Mouse (Mus musculus) neural tube, embryonic 11.5 days (tissue): ENCODE data around the gene P2rx7. TPM values are rescaled to one million over a fixed set of nuclear protein-coding genes. Genes with fewer than 3 reads are reported as not detected.

Experiments
- ATAC-seq: fragments of 200-750 bp; cut with Nextera tagmentation; 2 replicates; pipeline ENCODE4 v1.8.0; 2017; ENCODE audit warnings: moderate number of reproducible peaks, mild to moderate bottlenecking, moderate TSS enrichment, moderate library complexity; ENCODE audit not compliant: insufficient read depth, low FRiP score, low TSS enrichment
- DNase-seq: peaks from one replicate; pipeline ENCODE4 v3.0.0-alpha.2; 2015; ENCODE audit warnings: low spot score
- H3K27ac ChIP-seq: fragments of 300-500 bp; sonication (generic); 2 replicates; pipeline ENCODE4 v1.5.1; 2014; ENCODE audit warnings: low read depth, mild to moderate bottlenecking, low read length
- H3K27me3 ChIP-seq: fragments of 300-500 bp; sonication (generic); 2 replicates; pipeline ENCODE4 v1.6.1; 2014; ENCODE audit warnings: mild to moderate bottlenecking, low read length, mixed read lengths; ENCODE audit not compliant: control insufficient read depth, insufficient read depth
- H3K36me3 ChIP-seq: fragments of 300-500 bp; sonication (generic); 2 replicates; pipeline ENCODE4 v1.6.1; 2014; ENCODE audit warnings: mild to moderate bottlenecking, low read length, moderate library complexity, mixed read lengths; ENCODE audit not compliant: control insufficient read depth, insufficient read depth
- H3K4me1 ChIP-seq: fragments of 300-500 bp; sonication (generic); 2 replicates; pipeline ENCODE4 v1.6.1; 2014; ENCODE audit warnings: low read length, mixed read lengths; ENCODE audit not compliant: control insufficient read depth, insufficient read depth
- H3K4me2 ChIP-seq: fragments of 300-500 bp; sonication (generic); 2 replicates; pipeline ENCODE4 v1.6.1; 2014; ENCODE audit warnings: low read depth, mild to moderate bottlenecking, moderate library complexity
- H3K4me3 ChIP-seq: fragments of 300-500 bp; sonication (generic); 2 replicates; pipeline ENCODE4 v1.5.1; 2014; ENCODE audit warnings: low read depth, low read length
- H3K9ac ChIP-seq: fragments of 300-500 bp; sonication (generic); 2 replicates; pipeline ENCODE4 v1.6.1; 2014; ENCODE audit warnings: mild to moderate bottlenecking, low read length
- H3K9me3 ChIP-seq: fragments of 300-500 bp; sonication (generic); 2 replicates; pipeline ENCODE4 v1.6.1; 2016; ENCODE audit warnings: low read length; ENCODE audit not compliant: control insufficient read depth
- WGBS: fragments of 180-500 bp; shearing (Covaris S2); extraction: QIAGEN DNeasy Blood & Tissue Kit; methylation state at CpG from one replicate; pipeline ENCODE4 v1.1.7; 2014; 5-methylcytosine and 5-hydroxymethylcytosine counted together
- polyA plus RNA-seq: library from polyadenylated mRNA; unstranded; fragments of >200 nt; fragmentation: Nextera tagmentation; extraction: Ambion mirVana; gene quantifications from 2 replicates; pipeline ENCODE4 v1.2.1, GENCODE M21; 2014

The P2rx7 gene
- polyA plus RNA-seq, 1 experiment from 2014 or later, result 1.6 TPM

DNA sequence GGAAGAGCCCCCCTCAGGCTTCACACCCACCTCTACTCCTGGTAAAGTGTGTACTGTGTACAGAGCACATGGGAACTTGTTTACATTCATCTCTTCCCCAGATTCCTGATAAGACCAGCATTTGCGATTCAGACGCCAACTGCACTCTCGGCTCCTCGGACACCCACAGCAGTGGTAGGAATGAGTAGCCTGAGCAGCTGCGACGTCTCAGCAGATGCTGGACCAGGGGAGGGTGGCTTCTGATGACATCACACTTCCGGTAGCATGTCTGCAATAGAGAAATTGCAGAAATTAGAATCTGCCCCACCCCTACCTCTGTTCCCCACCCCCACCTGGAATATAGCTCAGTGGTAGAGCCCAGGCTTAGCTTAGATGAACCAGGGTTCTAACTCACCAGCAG is 74.7 kb downstream of the P2rx7 start:
- H3K9ac ChIP-seq, result no peak overlapping the region
- no peaks in the 10 kb centered on the region for H3K9me3 ChIP-seq
- H3K4me1 ChIP-seq, result no peaks in the 10 kb centered on the region
- H3K4me2 ChIP-seq, result no peak overlapping the region
- DNase-seq (no peak), ATAC-seq (no peak)
- H3K27me3 ChIP-seq, result no peaks in the 10 kb centered on the region
- 89% methylated on average over 7 of the region's 7 CpGs for WGBS
- no peaks in the 10 kb centered on the region for H3K36me3 ChIP-seq
- no peak overlapping the region for H3K4me3 ChIP-seq
- H3K27ac ChIP-seq, result no peak overlapping the region

DNA sequence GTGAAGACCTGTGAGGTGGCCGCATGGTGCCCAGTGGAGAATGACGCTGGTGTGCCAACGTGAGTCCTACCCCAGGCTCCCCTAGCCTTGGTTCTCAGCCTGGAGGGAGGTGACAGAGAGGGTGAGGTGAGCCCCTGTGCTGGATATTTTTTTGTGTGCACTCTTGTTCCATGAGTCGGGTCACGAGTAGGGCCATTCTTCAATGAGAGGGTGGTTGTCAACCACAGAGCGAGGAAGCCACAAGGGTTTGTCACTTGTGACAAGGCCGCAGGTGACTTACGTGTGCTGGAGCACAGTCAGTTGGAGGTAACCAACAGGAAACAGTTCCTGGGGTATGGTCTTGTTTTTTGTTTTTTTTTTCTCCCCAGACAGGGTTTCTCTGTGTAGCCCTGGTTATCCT is 75.5 kb downstream of the P2rx7 start:
- DNase-seq (no peak), ATAC-seq (no peak)
- Histone ChIP-seq H3K36me3 (no peaks in the 10 kb centered on the region), H3K4me1 (no peaks in the 10 kb centered on the region), H3K9ac (no peak overlapping the region), H3K27me3 (no peaks in the 10 kb centered on the region), H3K4me2 (no peak overlapping the region), H3K4me3 (no peak overlapping the region), H3K9me3 (no peaks in the 10 kb centered on the region), H3K27ac (no peak overlapping the region)
- 95% methylated on average over 8 of the region's 8 CpGs for WGBS

DNA sequence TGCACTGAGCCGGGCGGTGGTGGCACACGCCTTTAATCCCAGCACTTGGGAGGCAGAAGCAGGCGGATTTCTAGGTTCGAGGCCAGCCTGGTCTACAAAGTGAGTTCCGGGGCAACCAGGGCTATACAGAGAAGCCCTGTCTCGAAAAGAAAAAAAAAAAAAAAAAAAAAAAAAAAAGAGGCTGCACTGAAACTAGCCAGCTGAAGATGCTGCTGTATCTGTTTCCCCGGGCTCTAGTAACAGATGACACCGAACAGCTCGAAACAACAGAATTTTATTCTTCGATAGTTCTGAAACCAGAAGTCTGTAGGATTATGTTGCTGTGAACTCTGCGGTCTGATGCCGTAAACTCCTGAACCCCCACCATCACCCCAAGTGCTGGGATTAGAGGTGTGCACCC is 81.7 kb downstream of the P2rx7 start:
- Histone ChIP-seq H3K9ac (no peak overlapping the region), H3K27ac (no peak overlapping the region), H3K9me3 (no peaks in the 10 kb centered on the region), H3K4me2 (no peak overlapping the region), H3K36me3 (no peaks in the 10 kb centered on the region), H3K4me1 (no peaks in the 10 kb centered on the region), H3K4me3 (no peak overlapping the region), H3K27me3 (no peaks in the 10 kb centered on the region)
- WGBS, result 93% methylated on average over 13 of the region's 13 CpGs
- no peak for DNase-seq
- no peak for ATAC-seq

DNA sequence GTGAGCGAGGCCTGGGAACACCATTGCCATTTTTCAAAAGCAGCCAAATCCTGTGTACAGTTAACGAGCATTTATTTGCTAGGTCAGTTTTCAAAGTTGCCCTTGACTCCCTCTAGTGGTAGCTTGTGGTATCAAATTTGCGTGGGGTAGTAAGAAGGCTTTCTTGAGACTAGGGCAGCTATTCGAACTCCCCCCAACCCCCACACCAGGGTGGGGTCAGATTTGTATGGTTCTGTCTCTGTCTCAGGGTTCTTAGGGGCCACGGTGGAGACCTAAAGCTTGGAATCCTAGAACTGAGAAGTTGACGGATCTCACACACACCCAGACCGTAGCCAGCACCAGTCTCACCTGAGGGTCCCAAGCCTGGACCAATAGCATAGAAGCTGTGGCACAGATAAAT is 82.4 kb downstream of the P2rx7 start:
- Histone ChIP-seq H3K27me3 (no peaks in the 10 kb centered on the region), H3K4me3 (no peak overlapping the region), H3K9ac (no peak overlapping the region), H3K4me2 (no peak overlapping the region), H3K9me3 (no peaks in the 10 kb centered on the region), H3K36me3 (no peaks in the 10 kb centered on the region), H3K27ac (no peak overlapping the region), H3K4me1 (no peaks in the 10 kb centered on the region)
- DNase-seq, result peak; percentile 66
- WGBS, result 27% methylated on average over 7 of the region's 7 CpGs
- no peak for ATAC-seq

DNA sequence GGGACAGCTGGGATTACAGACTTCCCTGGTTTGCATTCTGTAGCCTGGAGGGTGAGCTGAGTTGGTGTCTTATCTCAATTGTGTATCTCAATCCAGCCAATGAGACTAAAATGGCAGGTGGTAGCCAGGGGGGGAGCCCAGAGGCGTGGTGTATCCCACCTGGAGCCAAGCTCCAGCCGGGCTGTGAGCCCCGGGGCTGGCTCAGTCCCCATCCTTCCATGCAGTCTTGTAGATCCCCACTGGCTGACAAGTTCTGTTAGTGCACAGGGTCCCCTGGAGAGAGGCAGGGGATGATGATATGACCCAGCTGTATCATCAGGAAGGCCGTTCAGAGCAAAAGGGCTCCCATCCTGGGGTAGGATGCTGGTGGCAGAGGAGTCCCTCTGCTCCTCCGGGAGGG is 82.9 kb downstream of the P2rx7 start:
- Histone ChIP-seq H3K27ac (no peak overlapping the region), H3K9ac (no peak overlapping the region; the same call in 1 of the 2 replicates), H3K9me3 (no peaks in the 10 kb centered on the region), H3K27me3 (no peaks in the 10 kb centered on the region), H3K36me3 (no peaks in the 10 kb centered on the region), H3K4me1 (no peaks in the 10 kb centered on the region), H3K4me2 (no peak overlapping the region), H3K4me3 (no peak overlapping the region)
- WGBS, result 80% methylated on average over 5 of the region's 5 CpGs
- ATAC-seq (no peak), DNase-seq (no peak)

DNA sequence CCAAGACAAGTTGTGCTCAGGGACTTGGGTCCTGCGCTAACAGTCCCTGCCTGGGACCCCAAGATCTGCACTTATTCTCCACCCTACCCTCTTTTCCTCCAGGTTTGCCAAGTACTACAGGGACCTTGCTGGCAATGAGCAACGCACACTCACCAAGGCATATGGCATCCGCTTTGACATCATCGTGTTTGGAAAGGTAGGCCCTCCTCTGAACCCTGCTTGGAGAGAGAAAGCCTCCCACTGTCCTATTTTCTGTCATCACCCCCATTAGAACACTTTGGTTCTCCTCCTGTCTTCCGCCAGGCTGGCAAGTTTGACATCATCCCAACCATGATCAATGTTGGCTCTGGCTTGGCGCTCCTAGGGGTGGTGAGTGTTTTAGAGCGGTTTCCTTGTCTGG is 83.4 kb downstream of the P2rx7 start:
- Histone ChIP-seq H3K27ac (no peak overlapping the region), H3K36me3 (no peaks in the 10 kb centered on the region), H3K4me2 (no peak overlapping the region), H3K4me3 (no peak overlapping the region), H3K4me1 (no peaks in the 10 kb centered on the region), H3K9ac (no peak overlapping the region; the same call in 1 of the 2 replicates), H3K27me3 (no peaks in the 10 kb centered on the region), H3K9me3 (no peaks in the 10 kb centered on the region)
- ATAC-seq (no peak), DNase-seq (no peak)
- 93% methylated on average over 7 of the region's 7 CpGs for WGBS

DNA sequence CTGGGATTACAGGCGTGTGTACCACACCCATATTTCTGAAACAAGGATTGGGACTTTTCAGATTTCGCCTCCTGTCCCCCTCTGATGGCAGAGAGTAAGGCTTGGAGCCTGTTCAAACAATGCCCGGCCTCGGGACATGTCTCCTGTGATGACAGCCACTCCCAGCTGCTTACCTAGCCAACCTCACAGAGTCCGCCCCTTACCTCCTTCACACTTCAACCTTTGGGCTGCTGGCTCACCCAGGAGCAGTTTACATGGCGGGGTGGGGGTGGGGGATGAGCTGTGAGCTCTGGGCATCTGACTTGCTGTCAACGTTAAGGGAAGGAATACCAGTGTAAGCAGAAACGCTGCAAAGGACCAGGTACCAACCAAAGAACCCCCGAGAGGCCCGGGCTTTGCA is 87.1 kb downstream of the P2rx7 start:
- H3K4me1 ChIP-seq, result no peaks in the 10 kb centered on the region
- H3K27ac ChIP-seq, result no peak overlapping the region
- 86% methylated on average over 10 of the region's 10 CpGs for WGBS
- no peaks in the 10 kb centered on the region for H3K36me3 ChIP-seq
- no peak overlapping the region for H3K4me3 ChIP-seq
- H3K9ac ChIP-seq, result no peak overlapping the region
- H3K9me3 ChIP-seq, result no peaks in the 10 kb centered on the region
- no peak for ATAC-seq
- H3K27me3 ChIP-seq, result no peaks in the 10 kb centered on the region
- H3K4me2 ChIP-seq, result no peak overlapping the region
- DNase-seq, result no peak

DNA sequence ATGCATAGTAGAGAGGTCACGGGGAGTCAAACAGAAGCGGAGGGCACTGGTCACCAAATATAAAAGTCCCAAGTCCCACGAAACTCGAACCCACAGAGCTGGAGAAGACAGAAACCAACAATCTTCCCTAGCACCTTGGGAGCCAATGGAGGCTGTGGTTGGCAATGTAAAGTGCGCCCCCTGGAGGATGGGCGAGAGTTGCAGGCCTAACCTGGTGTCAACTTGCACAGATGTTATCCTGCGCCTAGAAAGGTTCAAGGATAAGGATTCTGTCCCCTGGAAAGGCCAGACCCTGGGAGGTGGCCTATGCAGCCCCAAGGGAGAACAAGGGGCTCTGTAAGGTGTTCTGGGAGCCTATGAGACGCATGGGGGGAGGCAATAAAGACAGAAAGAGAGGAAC is 87.6 kb downstream of the P2rx7 start:
- no peak overlapping the region for H3K4me2 ChIP-seq
- no peak overlapping the region for H3K4me3 ChIP-seq
- H3K27me3 ChIP-seq, result no peaks in the 10 kb centered on the region
- H3K9ac ChIP-seq, result no peak overlapping the region
- 69% methylated on average over 8 of the region's 8 CpGs for WGBS
- H3K9me3 ChIP-seq, result no peaks in the 10 kb centered on the region
- DNase-seq, result peak; percentile 35
- H3K36me3 ChIP-seq, result no peaks in the 10 kb centered on the region
- no peaks in the 10 kb centered on the region for H3K4me1 ChIP-seq
- no peak for ATAC-seq
- H3K27ac ChIP-seq, result no peak overlapping the region

DNA sequence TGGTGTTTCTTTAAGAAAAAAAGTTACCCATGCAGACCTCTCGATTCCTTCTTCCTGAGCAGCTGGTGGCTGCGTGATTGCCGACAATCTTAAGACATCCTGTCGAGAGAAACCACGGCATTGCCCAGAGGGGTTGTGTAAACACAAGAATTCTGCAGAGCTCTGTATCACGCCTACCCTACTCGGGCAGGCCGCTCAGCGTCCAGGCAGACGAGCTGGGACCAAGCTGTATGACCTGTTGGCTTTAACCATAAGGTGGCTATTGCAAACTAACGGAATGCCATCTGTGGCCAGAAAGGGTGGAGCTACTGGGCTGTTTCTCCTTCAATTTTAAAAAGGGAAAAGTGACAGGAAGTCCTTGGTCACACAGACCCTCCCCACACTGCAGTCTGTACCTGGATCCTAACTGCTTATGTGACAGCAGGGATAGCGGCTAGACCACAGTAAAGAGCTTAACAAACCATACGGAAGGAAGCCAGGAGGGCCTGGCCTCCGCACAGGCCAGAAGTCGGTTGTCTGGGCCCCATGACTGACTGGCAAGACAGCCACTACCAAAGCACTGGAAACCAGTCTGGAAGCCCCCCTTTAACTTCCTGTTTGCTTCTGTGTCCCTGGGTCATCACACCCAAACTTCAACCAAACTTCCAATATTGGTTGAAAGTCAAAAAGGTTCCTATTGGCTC is 88.4 kb downstream of the P2rx7 start:
- no peak for ATAC-seq
- DNase-seq, result no peak
- no peak overlapping the region for H3K9ac ChIP-seq
- WGBS, result 56% methylated on average over 15 of the region's 15 CpGs
- no peak overlapping the region; the same call in 1 of the 2 replicates for H3K4me2 ChIP-seq
- no peaks in the 10 kb centered on the region for H3K9me3 ChIP-seq
- H3K27me3 ChIP-seq, result no peaks in the 10 kb centered on the region
- no peaks in the 10 kb centered on the region for H3K36me3 ChIP-seq
- H3K4me3 ChIP-seq, result no peak overlapping the region
- H3K4me1 ChIP-seq, result no peaks in the 10 kb centered on the region
- 0 out of 2 replicates have a peak overlapping the region, but pooled peaks have one; percentile 20 for H3K27ac ChIP-seq
